Mouse (Mus musculus) hematopoietic stem cell, adult 5-6 weeks (primary cell): ENCODE data around the gene Mecom. TPM values are rescaled to one million over a fixed set of nuclear protein-coding genes. Genes with fewer than 3 reads are reported as not detected.

Source experiments
- ATAC-seq, 2 experiments: fragments of 125-278 bp in 1 of 2; replicated peaks in 1 of 2; 2 replicates each; pipeline ENCODE4 v1.8.0; 2016 to 2017; ENCODE audit warnings: inconsistent platforms in 2 of 2, mild to moderate bottlenecking in 2 of 2, moderate number of reproducible peaks in 2 of 2, low read depth in 1 of 2, moderate TSS enrichment in 1 of 2; ENCODE audit not compliant: low FRiP score in 2 of 2, poor library complexity in 2 of 2, severe bottlenecking in 2 of 2, insufficient read depth in 1 of 2, low TSS enrichment in 1 of 2
- total RNA-seq: library from RNA; stranded (forward); fragments of 172-1452, 232-1000 nt; gene quantifications from 2 replicates; pipeline ENCODE4 v1.2.3, GENCODE M21; 2017

The Mecom gene
- total RNA-seq, 1 experiment from 2014 or later: 82.2 TPM

GRCm38 (mm10) chr3:29981259-29981910 is 566.4 kb downstream of the Mecom start:
- no peak for ATAC-seq

GRCm38 (mm10) chr3:29980531-29980930 is 567.3 kb downstream of the Mecom start:
- ATAC-seq: no peak

DNA sequence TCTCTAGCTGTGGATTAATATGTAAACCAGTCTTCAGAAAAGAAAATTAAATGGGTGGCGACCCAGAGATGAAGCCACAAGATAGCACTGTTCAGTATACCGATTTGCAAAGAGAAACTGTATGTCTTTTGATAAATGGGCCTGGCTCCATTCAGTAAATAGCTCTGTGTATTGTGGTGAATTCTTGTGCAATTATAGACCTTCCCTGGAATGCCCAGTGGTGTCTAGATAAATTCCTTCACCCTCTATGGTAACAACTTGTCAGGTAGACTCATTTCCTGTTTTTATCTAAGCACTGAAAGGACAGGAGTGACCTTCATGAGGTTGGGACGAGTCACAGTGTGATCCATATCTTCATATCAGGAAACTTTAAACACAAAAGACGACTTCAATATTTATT is 571.2 kb downstream of the Mecom start:
- no peak for ATAC-seq

- no peak for ATAC-seq
Measured at GRCm38 (mm10) chr3:29968433-29968949, 579.3 kb downstream of the Mecom start.

GRCm38 (mm10) chr3:29963953-29964352 is 583.9 kb downstream of the Mecom start:
- no peak for ATAC-seq

DNA sequence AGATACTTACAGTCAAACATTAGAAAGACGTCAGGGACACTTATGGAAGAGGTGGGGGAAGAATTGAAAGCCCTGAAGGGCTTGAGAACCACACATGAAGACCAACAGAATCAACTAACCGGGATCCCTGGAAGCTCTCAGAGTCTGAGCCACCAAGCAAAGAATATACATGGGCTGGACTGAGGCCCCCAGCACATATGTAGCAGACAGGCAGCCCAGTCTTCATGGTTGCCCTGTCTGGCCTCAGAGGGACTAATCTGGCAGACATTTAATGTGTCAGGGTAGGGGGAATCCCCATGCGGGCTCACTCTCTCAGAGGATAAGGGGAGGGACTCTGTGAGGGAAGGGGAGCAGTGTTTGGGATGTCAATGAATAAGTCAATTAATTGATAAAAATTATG is 584.4 kb downstream of the Mecom start:
- ATAC-seq: no peak

DNA sequence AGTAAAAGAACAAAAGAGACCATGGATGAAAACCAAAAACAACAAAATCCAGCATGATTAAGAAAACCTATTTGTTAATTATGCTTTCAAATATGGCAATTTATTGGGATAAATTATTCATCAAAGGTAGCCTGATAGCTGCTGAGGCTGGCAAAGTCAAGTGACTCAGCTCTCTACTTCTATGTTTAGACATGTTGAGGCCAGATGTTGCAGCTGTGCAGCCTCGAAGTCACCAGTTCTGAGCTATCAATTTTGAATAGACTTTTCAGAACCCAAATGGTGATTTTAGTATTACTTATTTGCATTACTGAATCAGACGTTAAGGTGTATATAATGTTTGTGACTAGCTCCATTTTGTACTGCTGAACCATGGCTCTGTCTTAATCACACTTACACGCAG is 588.8 kb downstream of the Mecom start:
- no peak for ATAC-seq

GRCm38 (mm10) chr3:29957365-29958236 is 590.2 kb downstream of the Mecom start:
- ATAC-seq: no peak

GRCm38 (mm10) chr3:29953269-29953668 is 594.5 kb downstream of the Mecom start:
- ATAC-seq: no peak

DNA sequence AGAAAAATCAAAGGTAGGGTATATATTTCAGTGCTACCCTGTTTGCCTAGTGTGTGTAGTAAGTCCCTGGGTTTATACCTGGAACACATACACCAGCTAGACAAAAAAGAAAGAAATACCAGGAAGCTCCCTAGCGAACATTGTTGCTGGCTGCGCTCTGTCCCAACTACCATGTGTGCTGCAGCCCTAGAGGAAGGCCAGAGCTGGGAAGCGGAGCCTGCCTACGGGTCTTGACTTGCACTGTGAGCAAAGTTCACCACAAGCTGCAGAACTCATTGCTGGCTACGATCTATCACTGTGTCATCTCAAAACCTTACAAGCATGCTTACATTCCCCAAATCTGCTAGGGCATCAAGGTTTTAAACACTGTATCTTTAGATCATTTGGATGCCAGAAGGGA is 597.0 kb downstream of the Mecom start:
- ATAC-seq: no peak

DNA sequence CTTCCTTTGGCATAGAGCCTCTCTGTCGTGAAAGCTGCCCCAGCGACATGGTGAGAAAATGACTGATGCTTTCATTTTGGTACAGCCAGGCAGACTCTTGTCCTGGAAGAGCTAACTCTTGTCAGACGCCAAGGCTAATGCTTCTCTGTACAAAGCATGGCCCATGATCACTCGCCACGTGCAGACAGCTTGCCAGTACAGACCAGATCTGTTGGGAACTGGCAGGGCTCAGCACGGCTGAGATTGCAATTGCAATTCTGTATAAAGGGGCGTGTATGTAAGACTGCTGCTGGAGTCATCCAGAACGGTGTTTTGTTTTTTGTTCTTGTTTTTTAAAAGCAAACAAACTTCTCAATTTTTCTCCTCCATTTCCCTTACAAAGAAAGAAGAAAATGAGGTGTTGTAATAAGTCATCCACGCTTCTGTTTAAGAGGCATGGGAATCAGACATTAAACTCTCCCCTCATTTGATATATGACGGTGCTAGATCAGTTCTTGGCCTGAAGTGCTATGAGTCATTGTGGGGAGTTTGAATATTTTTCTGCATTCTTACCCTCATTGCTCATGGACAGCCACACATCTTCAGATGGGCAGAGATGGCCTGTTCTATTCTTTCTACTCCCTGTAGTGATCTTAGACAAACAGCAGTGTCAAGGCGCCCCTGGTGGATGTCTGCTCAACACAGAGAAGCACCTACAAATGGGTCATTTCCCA is 644.1 kb downstream of the Mecom start:
- no peak for ATAC-seq

Other genes with a start within 250 kb of the Mecom start
- 0.25 TPM in 1 of 2 replicates, not detected in the other for gene Actrt3, start 51.9 kb upstream of the Mecom start, total RNA-seq
- gene Mynn, start 54.1 kb upstream of the Mecom start, total RNA-seq: 46.1 and 48.2 TPM in 2 replicates
- not detected in 2 replicates for gene Lrriq4, start 96.5 kb upstream of the Mecom start, total RNA-seq
- gene Lrrc34, start 99.9 kb upstream of the Mecom start, total RNA-seq: 0.45 and 1.1 TPM in 2 replicates
- not detected in 2 replicates for gene Lrrc31, start 151.8 kb upstream of the Mecom start, total RNA-seq
- not detected in 2 replicates for gene Samd7, start 198.3 kb upstream of the Mecom start, total RNA-seq
- gene Sec62, start 244.9 kb upstream of the Mecom start, total RNA-seq: 134 TPM in 2 replicates